In genomic region chr10:111971929-111972328, GRCm38 (mm10) we compare ENCODE assay signal across 8 mouse cellular contexts. TPM values are rescaled to one million over a fixed set of nuclear protein-coding genes. Genes with fewer than 3 reads are reported as not detected.
DNase-seq lines count a peak whose midpoint lies in the region; ATAC-seq and TF ChIP-seq lines count a peak whose summit lies in the region.

No protein-coding gene starts in this region.

- H3K9me3 ChIP-seq in hindbrain, embryonic 11.5 days (ENCODE audit: control insufficient read depth, low read length): no peaks in the 10 kb centered on the region
- H3K9me3 ChIP-seq in hindbrain, embryonic 10.5 days: no peaks in the 10 kb centered on the region
- H3K9me3 ChIP-seq in forebrain, embryonic 12.5 days: no peaks in the 10 kb centered on the region
- H3K9me3 ChIP-seq in intestine, embryonic 15.5 days: no peaks in the 10 kb centered on the region
- no peaks in the 10 kb centered on the region for H3K9me3 ChIP-seq in midbrain, postnatal 0 days (ENCODE audit: low read length)

- no peak overlapping the region for H3K4me2 ChIP-seq in hindbrain, embryonic 11.5 days (replicated peaks; ENCODE audit: low read depth, low read length)
- H3K4me2 ChIP-seq in forebrain, embryonic 12.5 days: no peak overlapping the region
- H3K4me2 ChIP-seq in intestine, embryonic 15.5 days (replicated peaks): 0 out of 2 replicates have a peak overlapping the region, but pooled peaks have one; percentile 43
- H3K4me2 ChIP-seq in midbrain, postnatal 0 days (ENCODE audit: low read depth, low read length, poor library complexity, severe bottlenecking): no peak overlapping the region

- peak; percentile 62 for ATAC-seq in hindbrain, embryonic 11.5 days (ENCODE audit: low FRiP score)
- ATAC-seq in forebrain, embryonic 12.5 days (ENCODE audit: low FRiP score): peak; percentile 42; the same call in 1 of the 2 replicates
- ATAC-seq in intestine, embryonic 15.5 days: peak; percentile 45; the same call in 1 of the 2 replicates
- peak; percentile 45; the same call in 1 of the 2 replicates for ATAC-seq in midbrain, postnatal 0 days (ENCODE audit: low FRiP score)
- ATAC-seq in erythroid progenitor cell, adult 5-6 weeks (replicated peaks; ENCODE audit: low FRiP score, poor library complexity, severe bottlenecking): no peak

- no peaks in the 10 kb centered on the region for H3K4me1 ChIP-seq in hindbrain, embryonic 11.5 days (replicated peaks; ENCODE audit: control insufficient read depth, insufficient read depth, low read length)
- peaks cover 9% of the 10 kb centered on the region for H3K4me1 ChIP-seq in hindbrain, embryonic 10.5 days (replicated peaks)
- H3K4me1 ChIP-seq in forebrain, embryonic 12.5 days: peaks cover 8% of the 10 kb centered on the region
- H3K4me1 ChIP-seq in intestine, embryonic 15.5 days (replicated peaks): peaks cover 5% of the 10 kb centered on the region
- H3K4me1 ChIP-seq in midbrain, postnatal 0 days (ENCODE audit: insufficient read depth, low read length): 0 out of 2 replicates have a peak, but pooled peaks cover 6% of the 10 kb centered on the region

- H3K27me3 ChIP-seq in hindbrain, embryonic 11.5 days (ENCODE audit: control insufficient read depth, insufficient read depth, low read length): no peaks in the 10 kb centered on the region
- H3K27me3 ChIP-seq in hindbrain, embryonic 10.5 days (ENCODE audit: insufficient read depth, poor library complexity, severe bottlenecking): no peaks in the 10 kb centered on the region
- 0 out of 2 replicates have a peak, but pooled peaks cover 3% of the 10 kb centered on the region for H3K27me3 ChIP-seq in forebrain, embryonic 12.5 days
- no peaks in the 10 kb centered on the region for H3K27me3 ChIP-seq in intestine, embryonic 15.5 days (replicated peaks)
- H3K27me3 ChIP-seq in midbrain, postnatal 0 days (ENCODE audit: insufficient read depth, low read length): no peaks in the 10 kb centered on the region

- no peak overlapping the region for H3K4me3 ChIP-seq in hindbrain, embryonic 11.5 days (ENCODE audit: low read depth, low read length)
- H3K4me3 ChIP-seq in hindbrain, embryonic 10.5 days: no peak overlapping the region
- H3K4me3 ChIP-seq in forebrain, embryonic 12.5 days (replicated peaks): peak overlapping the region; percentile 84; the same call in 1 of the 2 replicates
- H3K4me3 ChIP-seq in intestine, embryonic 15.5 days (replicated peaks): no peak overlapping the region
- no peak overlapping the region for H3K4me3 ChIP-seq in midbrain, postnatal 0 days (ENCODE audit: low read depth, low read length)

- 78% methylated on average over 3 of the region's 3 CpGs for WGBS in hindbrain, embryonic 11.5 days
- 82% methylated on average over 3 of the region's 3 CpGs for WGBS in hindbrain, embryonic 10.5 days
- 86% methylated on average over 3 of the region's 3 CpGs for WGBS in forebrain, embryonic 12.5 days
- WGBS in intestine, embryonic 15.5 days: 79% methylated on average over 3 of the region's 3 CpGs
- WGBS in midbrain, postnatal 0 days: 85% methylated on average over 3 of the region's 3 CpGs

- TF ChIP-seq CTCF in midbrain, postnatal 0 days (IDR thresholded peaks at IDR 0.05): no peak

- DNase-seq in hindbrain, embryonic 11.5 days (ENCODE audit: low spot score): no peak
- no peak for DNase-seq in hindbrain, embryonic 10.5 days (ENCODE audit: low spot score)
- no peak for DNase-seq in midbrain, postnatal 0 days (ENCODE audit: low spot score)
- DNase-seq in spleen, adult 18-20 months: no peak
- DNase-seq in layer of hippocampus, adult 11-12 months (ENCODE audit: low spot score): no peak

- no peak overlapping the region for H3K9ac ChIP-seq in hindbrain, embryonic 11.5 days (ENCODE audit: low read depth, low read length)
- H3K9ac ChIP-seq in forebrain, embryonic 12.5 days: no peak overlapping the region
- no peak overlapping the region for H3K9ac ChIP-seq in intestine, embryonic 15.5 days
- H3K9ac ChIP-seq in midbrain, postnatal 0 days (replicated peaks; ENCODE audit: low read length, poor library complexity, severe bottlenecking): no peak overlapping the region

- no peak overlapping the region for H3K27ac ChIP-seq in hindbrain, embryonic 11.5 days (ENCODE audit: low read depth, low read length)
- no peak overlapping the region for H3K27ac ChIP-seq in hindbrain, embryonic 10.5 days
- no peak overlapping the region for H3K27ac ChIP-seq in forebrain, embryonic 12.5 days
- no peak overlapping the region for H3K27ac ChIP-seq in intestine, embryonic 15.5 days
- H3K27ac ChIP-seq in midbrain, postnatal 0 days (ENCODE audit: low read depth, low read length): no peak overlapping the region

- H3K36me3 ChIP-seq in hindbrain, embryonic 11.5 days (ENCODE audit: control insufficient read depth, insufficient read depth, low read length): no peaks in the 10 kb centered on the region
- peaks cover 14% of the 10 kb centered on the region for H3K36me3 ChIP-seq in hindbrain, embryonic 10.5 days
- peaks cover 4% of the 10 kb centered on the region for H3K36me3 ChIP-seq in forebrain, embryonic 12.5 days (replicated peaks)
- peaks cover under 1% of the 10 kb centered on the region; the same call in 1 of the 2 replicates for H3K36me3 ChIP-seq in intestine, embryonic 15.5 days
- peaks cover 6% of the 10 kb centered on the region; the same call in 1 of the 2 replicates for H3K36me3 ChIP-seq in midbrain, postnatal 0 days (ENCODE audit: insufficient read depth, low read length)

RNA-seq across cellular contexts. Expression of gene Krr1, which starts 0.5 kb away (rescaled TPM):
- 59.6 and 68.7 TPM in 2 replicates for polyA plus RNA-seq in hindbrain, embryonic 11.5 days (2014; fragmentation: Nextera tagmentation; extraction: Ambion mirVana)
- 42.9 and 55.4 TPM in 2 replicates for polyA plus RNA-seq in hindbrain, embryonic 10.5 days (2016; fragmentation: Nextera tagmentation; extraction: Ambion mirVana)
- polyA plus RNA-seq in forebrain, embryonic 12.5 days (2016; fragmentation: Nextera tagmentation; extraction: Ambion mirVana): 59.1 and 61.2 TPM in 2 replicates
- 37.1 and 43.0 TPM in 2 replicates for polyA plus RNA-seq in intestine, embryonic 15.5 days (2015; fragmentation: Nextera tagmentation; extraction: Ambion mirVana)
- 26.2 and 27.5 TPM in 2 replicates for total RNA-seq in midbrain, postnatal 0 days (2014; rRNA removed)
- polyA plus RNA-seq in midbrain, postnatal 0 days (2015; fragmentation: Nextera tagmentation; extraction: Ambion mirVana): 27.5 and 27.9 TPM in 2 replicates
- 16.8 and 21.6 TPM in 2 replicates for total RNA-seq in erythroid progenitor cell, adult 5-6 weeks (2015; ENCODE audit: low replicate concordance)
- total RNA-seq in erythroid progenitor cell, adult 5-6 weeks (2017; ENCODE audit: low replicate concordance): 6.3 and 12.6 TPM in 2 replicates

RNA-seq across cellular contexts. Expression of gene Glipr1, which starts 30.5 kb away (rescaled TPM):
- 0.86 and 1.2 TPM in 2 replicates for polyA plus RNA-seq in hindbrain, embryonic 11.5 days (2014; fragmentation: Nextera tagmentation; extraction: Ambion mirVana)
- polyA plus RNA-seq in hindbrain, embryonic 10.5 days (2016; fragmentation: Nextera tagmentation; extraction: Ambion mirVana): 0.68 and 0.69 TPM in 2 replicates
- 0.44 and 1.0 TPM in 2 replicates for polyA plus RNA-seq in forebrain, embryonic 12.5 days (2016; fragmentation: Nextera tagmentation; extraction: Ambion mirVana)
- polyA plus RNA-seq in intestine, embryonic 15.5 days (2015; fragmentation: Nextera tagmentation; extraction: Ambion mirVana): 13.1 and 13.7 TPM in 2 replicates
- 0.49 and 2.7 TPM in 2 replicates for total RNA-seq in midbrain, postnatal 0 days (2014; rRNA removed)
- polyA plus RNA-seq in midbrain, postnatal 0 days (2015; fragmentation: Nextera tagmentation; extraction: Ambion mirVana): 0.85 and 1.2 TPM in 2 replicates
- total RNA-seq in erythroid progenitor cell, adult 5-6 weeks (2015; ENCODE audit: low replicate concordance): 62.5 and 76.0 TPM in 2 replicates
- total RNA-seq in erythroid progenitor cell, adult 5-6 weeks (2017; ENCODE audit: low replicate concordance): 16.2 and 16.6 TPM in 2 replicates
